Mouse (Mus musculus): ENCODE data around the gene Sema3d. TPM values are rescaled to one million over a fixed set of nuclear protein-coding genes. Genes with fewer than 3 reads are reported as not detected.
A peak's percentile ranks its signal among the peaks of the same experiment; 100 is the strongest.

The Sema3d gene
- total RNA-seq (2014; fragmentation: Nextera tagmentation) = not detected in 2 replicates
- not detected in 2 replicates for total RNA-seq (2017)

GRCm38 (mm10) chr5:12383133-12383959 is at the start of gene Sema3d:
Gene Sema3d, plus strand, starts transcription at chr5:12383385.
- ATAC-seq (replicated peaks; ENCODE audit: poor library complexity, severe bottlenecking) = peak; percentile 97

DNA sequence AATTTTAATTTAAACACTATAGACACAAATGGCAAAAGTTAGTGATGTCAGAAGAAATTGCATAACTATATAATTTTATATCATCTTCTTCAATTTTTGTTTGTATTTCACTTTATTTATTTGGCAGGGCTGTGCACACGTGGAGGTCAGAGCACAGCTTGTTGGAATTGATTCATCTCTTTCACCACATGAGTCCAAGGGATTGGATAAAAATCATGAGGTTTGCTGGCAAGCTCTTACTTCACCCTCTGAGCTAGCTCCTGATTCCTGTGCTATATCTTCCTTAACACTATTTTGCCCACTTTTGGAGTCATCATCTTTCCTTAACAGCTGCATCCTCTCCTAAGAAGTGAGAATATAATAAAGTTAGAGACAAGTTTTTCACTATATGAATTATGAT is 5.9 kb upstream of the Sema3d start:
- no peak for ATAC-seq (replicated peaks; ENCODE audit: poor library complexity, severe bottlenecking)

- ATAC-seq (replicated peaks; ENCODE audit: poor library complexity, severe bottlenecking) = no peak
Observed at GRCm38 (mm10) chr5:12378900-12379299, 4.3 kb upstream of the Sema3d start.

DNA sequence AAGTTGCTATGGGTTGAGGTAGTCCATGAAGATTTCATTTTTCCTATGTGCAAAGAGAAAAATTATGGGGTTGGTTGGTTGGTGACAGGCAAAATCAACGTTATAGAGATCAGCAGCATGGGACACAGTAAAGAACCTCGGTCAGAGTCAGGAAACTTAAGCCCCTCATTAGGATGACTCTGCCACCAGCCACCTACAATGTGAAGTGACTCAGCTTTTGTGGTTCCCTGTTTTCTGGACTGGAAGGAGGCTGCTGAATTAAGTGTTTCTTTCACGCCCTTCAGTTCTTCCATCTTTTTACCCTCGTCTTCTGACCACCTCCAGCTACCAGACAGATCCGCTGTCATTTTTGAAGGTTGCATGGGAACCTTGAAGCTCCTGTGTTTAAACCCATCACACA is 1.2 kb upstream of the Sema3d start:
- ATAC-seq (replicated peaks; ENCODE audit: poor library complexity, severe bottlenecking) = peak; percentile 52; the same call in 1 of the 2 replicates

GRCm38 (mm10) chr5:12383960-12384285 is 738 bp downstream of the Sema3d start:
- ATAC-seq (replicated peaks; ENCODE audit: poor library complexity, severe bottlenecking) = no peak

DNA sequence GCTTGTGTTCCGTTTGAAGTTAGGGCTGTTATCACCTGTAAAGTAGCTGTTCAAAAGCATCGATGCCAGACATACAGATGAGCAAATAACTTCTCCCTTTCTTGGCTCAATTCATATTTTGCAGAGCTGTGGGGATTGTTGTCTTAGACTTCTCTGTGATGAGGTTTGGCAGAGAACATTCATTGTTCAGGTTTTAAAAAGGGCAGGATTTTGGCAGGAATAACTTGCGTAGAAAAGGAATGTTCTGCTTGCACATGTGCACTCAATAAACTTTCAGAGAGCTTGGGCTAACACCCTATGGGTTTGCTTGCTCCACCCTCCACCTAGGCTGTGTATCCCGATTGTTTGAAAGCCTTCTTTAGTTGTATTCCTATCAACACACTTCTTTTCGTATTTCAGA is 9.5 kb downstream of the Sema3d start:
- no peak for ATAC-seq (replicated peaks; ENCODE audit: poor library complexity, severe bottlenecking)

DNA sequence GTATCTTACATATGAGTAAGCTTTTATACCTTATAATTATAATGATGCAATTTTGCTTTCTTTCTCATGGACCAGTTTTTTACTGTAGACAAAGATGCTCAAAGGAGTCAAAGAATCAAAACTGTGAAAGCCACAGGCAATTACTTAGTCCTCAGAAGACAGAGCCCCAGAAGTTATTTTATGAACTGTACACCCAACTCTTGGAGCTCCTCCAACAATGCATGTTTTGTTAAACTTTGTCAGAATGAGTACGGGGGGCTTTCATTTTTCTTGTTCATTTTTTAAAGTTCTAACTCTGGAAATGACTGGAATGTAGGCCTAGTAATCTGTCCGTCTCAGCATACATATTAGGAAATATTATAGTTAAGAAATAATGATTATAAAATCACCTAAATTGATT is 16.1 kb downstream of the Sema3d start:
- no peak for ATAC-seq (replicated peaks; ENCODE audit: poor library complexity, severe bottlenecking)

DNA sequence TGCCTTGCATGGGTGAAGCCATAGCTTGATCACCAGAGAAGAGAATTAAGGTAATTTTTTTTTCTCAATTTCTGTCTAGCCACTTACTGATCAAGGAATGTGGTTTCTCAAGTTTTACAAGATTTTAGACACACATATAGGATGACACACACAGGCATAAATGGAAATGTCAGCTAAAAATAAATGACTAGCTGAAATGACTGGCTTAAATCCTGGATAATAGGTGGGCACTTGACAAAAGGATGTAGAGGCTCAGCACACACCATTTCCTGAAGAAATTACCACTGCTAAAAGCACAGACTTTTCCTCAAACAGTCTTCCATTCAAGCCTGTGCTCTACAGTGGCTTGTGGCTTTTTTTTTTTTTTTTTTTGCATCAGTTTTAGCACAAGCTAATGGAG is 21.0 kb downstream of the Sema3d start:
- ATAC-seq (replicated peaks; ENCODE audit: poor library complexity, severe bottlenecking) = no peak

GRCm38 (mm10) chr5:12412595-12412994 is 29.4 kb downstream of the Sema3d start:
- no peak for ATAC-seq (replicated peaks; ENCODE audit: poor library complexity, severe bottlenecking)

DNA sequence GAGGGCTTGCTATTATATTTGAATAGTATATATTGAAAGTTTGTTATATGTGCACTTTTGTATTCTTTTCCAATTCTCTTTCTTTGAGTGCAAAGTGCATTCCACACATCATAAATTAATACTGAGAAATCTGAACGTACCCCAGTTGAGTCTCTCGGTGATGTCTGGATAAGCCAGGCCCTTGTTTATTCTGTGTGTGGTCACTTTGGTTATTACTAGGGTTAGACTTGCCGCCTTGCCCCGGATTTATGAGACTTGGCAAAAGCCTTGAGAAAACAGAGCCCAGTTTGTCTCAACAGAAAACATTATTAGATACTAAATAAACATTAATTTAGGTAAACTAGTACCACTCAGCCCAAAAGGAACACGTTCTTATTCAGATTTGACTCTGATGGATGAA is 40.1 kb downstream of the Sema3d start:
- no peak for ATAC-seq (replicated peaks; ENCODE audit: poor library complexity, severe bottlenecking)

DNA sequence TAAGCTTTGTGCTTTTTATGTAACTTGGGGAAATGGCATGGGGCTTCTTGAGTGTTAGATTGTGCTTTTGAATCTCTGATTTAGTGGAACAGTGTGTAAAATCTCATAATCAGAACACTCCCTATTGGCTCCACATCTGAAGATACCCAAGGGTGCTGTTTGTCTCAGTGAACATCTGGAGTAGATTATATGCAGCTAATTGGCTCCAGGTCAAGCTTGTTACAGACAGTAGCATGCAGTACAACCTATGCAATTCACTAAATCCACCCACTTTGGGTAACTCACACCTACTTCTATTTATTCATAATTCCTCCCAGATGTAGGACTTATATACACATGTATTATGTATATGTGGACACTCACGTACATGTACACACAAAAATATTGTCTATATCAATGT is 58.6 kb downstream of the Sema3d start:
- no peak for ATAC-seq (replicated peaks; ENCODE audit: poor library complexity, severe bottlenecking)

GRCm38 (mm10) chr5:12442176-12443105 is 59.3 kb downstream of the Sema3d start:
- ATAC-seq (replicated peaks; ENCODE audit: poor library complexity, severe bottlenecking) = no peak

DNA sequence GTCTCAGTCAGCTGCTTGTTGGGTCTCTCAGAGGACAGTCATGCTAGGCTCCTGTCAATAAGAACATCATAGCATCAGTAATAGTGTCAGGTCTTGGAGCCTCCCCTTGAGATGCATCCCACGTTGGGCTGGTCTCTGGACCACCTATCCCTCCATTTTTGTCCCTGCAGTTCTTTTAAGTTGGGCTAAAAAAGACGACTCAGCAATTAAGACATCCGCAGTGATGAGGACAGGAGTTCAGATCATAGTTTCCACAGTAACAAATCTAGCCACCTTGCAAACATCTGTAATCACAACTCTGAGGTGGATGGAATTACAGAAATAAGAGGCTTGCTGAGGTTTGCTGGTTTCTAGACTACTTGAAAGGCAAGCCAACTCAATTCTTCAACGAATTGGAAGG is 67.9 kb downstream of the Sema3d start:
- no peak for ATAC-seq (replicated peaks; ENCODE audit: poor library complexity, severe bottlenecking)

DNA sequence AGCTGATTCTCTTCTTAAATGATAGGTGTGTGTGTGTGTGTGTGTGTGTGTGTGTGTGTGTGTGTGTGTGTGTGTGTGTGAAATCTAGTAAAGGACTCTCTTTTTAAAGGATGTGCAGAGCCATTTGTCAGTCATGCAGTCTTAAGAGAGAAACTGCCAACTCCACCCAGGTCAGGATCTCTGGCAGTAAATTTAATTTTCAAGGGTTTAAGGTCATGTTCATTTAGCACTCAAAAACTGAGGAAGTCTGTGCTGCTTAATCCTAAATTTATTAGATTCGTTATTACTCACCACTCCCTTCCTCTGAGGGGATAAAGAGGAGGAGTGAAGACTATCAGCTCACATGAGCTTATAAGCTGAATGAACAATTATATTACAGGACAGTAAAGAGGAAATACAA is 71.8 kb downstream of the Sema3d start:
- ATAC-seq (replicated peaks; ENCODE audit: poor library complexity, severe bottlenecking) = no peak

DNA sequence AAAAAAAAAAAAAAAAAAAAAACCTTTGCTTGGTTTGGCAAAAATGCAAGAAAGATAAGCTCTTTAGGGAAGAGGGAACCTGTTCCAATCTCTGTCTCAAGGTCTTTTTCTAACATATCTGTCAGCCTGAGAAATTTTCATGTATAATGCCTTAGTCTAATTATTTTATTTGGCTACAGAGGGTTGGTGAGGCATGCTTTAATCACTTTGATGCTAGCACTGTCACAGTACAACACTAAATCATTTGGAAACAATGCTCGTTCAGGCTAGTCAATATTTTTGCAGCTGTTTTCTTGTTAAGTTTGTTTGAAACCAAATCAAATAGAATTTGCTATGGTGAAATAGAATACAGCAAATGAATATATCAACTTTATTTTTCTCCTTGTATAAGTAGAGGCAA is 74.3 kb downstream of the Sema3d start:
- ATAC-seq (replicated peaks; ENCODE audit: poor library complexity, severe bottlenecking) = no peak

GRCm38 (mm10) chr5:12467568-12468336 is 84.6 kb downstream of the Sema3d start:
- ATAC-seq (replicated peaks; ENCODE audit: poor library complexity, severe bottlenecking) = no peak

GRCm38 (mm10) chr5:12474904-12475638 is 91.9 kb downstream of the Sema3d start:
- ATAC-seq (replicated peaks; ENCODE audit: poor library complexity, severe bottlenecking) = no peak

GRCm38 (mm10) chr5:12475639-12475916 is 92.4 kb downstream of the Sema3d start:
- ATAC-seq (replicated peaks; ENCODE audit: poor library complexity, severe bottlenecking) = no peak

- ATAC-seq (replicated peaks; ENCODE audit: poor library complexity, severe bottlenecking) = no peak
Observed at GRCm38 (mm10) chr5:12487926-12488325, 104.7 kb downstream of the Sema3d start.

DNA sequence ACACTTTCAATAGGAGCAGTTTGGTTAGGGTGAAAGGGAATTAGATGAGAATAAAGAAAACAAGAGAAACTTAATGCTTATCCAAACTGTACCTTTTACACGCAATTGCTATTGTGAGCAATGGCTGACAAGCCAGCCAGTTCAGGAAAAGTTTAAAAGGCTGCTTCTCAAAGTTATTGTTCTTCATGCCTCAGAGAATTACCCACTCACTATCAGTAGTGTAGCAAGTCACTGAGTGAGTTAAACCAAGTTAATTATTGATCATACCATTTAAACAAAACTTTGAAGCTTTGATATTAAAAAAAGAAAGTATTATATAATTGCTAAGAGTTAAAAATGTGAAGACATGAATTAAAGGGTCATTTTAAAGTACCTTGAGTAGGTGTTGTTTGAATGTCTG is 108.5 kb downstream of the Sema3d start:
- ATAC-seq (replicated peaks; ENCODE audit: poor library complexity, severe bottlenecking) = no peak

Measured in granulocyte monocyte progenitor cell, adult 5-6 weeks (primary cell).